Mouse (Mus musculus): Measurements from ENCODE around the gene H2al1e. TPM values are rescaled to one million over a fixed set of nuclear protein-coding genes. Genes with fewer than 3 reads are reported as not detected.

The H2al1e gene
- polyA plus RNA-seq, 1 experiment from 2014 or later: not detected

DNA sequence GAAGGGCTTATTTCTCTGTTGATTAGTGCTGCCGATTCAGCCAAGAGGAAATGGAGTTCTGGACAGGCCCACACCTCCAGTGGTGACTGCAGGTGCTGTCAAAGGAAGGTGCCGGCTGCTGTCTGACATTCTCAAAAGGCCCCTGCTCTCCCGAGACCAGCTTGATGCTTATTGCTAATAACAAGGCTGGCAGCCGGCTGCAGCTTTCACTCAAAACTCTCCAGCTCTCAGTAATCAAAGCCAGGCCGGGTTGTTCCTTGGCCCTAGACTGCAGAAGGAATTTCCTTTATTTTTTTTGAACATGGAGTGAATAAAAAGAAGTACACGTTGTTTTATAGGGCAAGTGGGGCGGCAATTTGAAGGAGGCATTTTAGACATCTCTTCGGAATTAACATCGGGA lies 34.0 kb downstream of the H2al1e start:
- 61% methylated on average over 9 of the region's 9 CpGs for WGBS
- no peak for DNase-seq (ENCODE audit: low spot score)
- no peak overlapping the region for H3K4me3 ChIP-seq (ENCODE audit: low read depth, low read length)
- ATAC-seq (replicated peaks; ENCODE audit: low FRiP score): no peak
- H3K9ac ChIP-seq (ENCODE audit: low read length): no peak overlapping the region
- no peaks in the 10 kb centered on the region for H3K9me3 ChIP-seq (ENCODE audit: control insufficient read depth, low read length)
- H3K27ac ChIP-seq (ENCODE audit: low read depth, low read length): no peak overlapping the region
- H3K4me2 ChIP-seq (ENCODE audit: low read depth, low read length, severe bottlenecking): no peak overlapping the region
- no peaks in the 10 kb centered on the region for H3K36me3 ChIP-seq (ENCODE audit: control insufficient read depth, insufficient read depth, low read length)
- no peaks in the 10 kb centered on the region for H3K4me1 ChIP-seq (replicated peaks; ENCODE audit: control insufficient read depth, insufficient read depth, low read length)
- H3K27me3 ChIP-seq (ENCODE audit: control insufficient read depth, insufficient read depth, low read length): no peaks in the 10 kb centered on the region

DNA sequence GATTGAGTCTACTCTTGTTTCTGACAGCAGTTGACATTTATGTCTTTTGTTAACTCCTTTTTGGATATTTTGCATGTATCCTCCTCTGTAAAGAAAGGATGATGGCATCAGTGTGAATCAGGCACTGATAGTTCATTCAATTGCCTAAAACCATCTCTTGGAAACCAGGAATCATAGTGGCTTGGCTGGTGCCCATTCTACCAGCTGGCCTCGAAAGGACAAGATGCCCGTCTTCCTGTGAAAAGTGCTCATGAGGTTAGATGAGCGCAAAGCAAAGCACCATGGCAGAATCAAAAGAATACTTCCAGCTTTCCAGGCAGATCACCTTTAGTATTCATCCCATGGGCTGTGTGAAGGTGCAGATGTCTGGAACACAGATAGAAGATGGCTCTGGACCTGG lies 35.0 kb downstream of the H2al1e start:
- no peak overlapping the region for H3K9ac ChIP-seq (ENCODE audit: low read length)
- no peaks in the 10 kb centered on the region for H3K27me3 ChIP-seq (ENCODE audit: control insufficient read depth, insufficient read depth, low read length)
- DNase-seq (ENCODE audit: low spot score) (no peak), ATAC-seq (replicated peaks; ENCODE audit: low FRiP score) (no peak)
- no peak overlapping the region for H3K27ac ChIP-seq (ENCODE audit: low read depth, low read length)
- WGBS: 92% methylated on average over 3 of the region's 3 CpGs
- no peak overlapping the region for H3K4me2 ChIP-seq (ENCODE audit: low read depth, low read length, severe bottlenecking)
- H3K36me3 ChIP-seq (ENCODE audit: control insufficient read depth, insufficient read depth, low read length): no peaks in the 10 kb centered on the region
- no peaks in the 10 kb centered on the region for H3K4me1 ChIP-seq (replicated peaks; ENCODE audit: control insufficient read depth, insufficient read depth, low read length)
- no peak overlapping the region for H3K4me3 ChIP-seq (ENCODE audit: low read depth, low read length)
- H3K9me3 ChIP-seq (ENCODE audit: control insufficient read depth, low read length): no peaks in the 10 kb centered on the region

DNA sequence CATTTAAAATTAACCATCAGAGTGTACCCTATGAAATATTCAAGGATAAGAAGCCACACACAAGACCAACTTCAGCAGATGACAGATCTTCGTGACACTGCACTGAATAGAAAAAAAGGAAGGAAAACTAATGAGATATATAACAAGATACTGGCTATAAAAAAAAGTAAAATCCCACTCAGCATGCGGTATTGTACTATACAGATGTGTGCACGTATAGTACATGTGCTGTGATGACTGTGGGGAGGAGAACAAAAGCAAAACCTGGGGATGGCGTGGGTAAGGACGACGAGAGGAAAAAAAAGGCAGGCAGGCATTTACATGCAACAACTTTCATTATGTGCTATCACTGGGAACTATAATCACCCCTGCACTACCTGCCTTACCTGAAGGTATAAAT lies 49.1 kb downstream of the H2al1e start:
- Histone ChIP-seq H3K4me3 (ENCODE audit: low read depth, low read length) (no peak overlapping the region), H3K36me3 (ENCODE audit: control insufficient read depth, insufficient read depth, low read length) (no peaks in the 10 kb centered on the region), H3K27ac (ENCODE audit: low read depth, low read length) (no peak overlapping the region), H3K4me2 (ENCODE audit: low read depth, low read length, severe bottlenecking) (no peak overlapping the region), H3K4me1 (replicated peaks; ENCODE audit: control insufficient read depth, insufficient read depth, low read length) (no peaks in the 10 kb centered on the region), H3K27me3 (ENCODE audit: control insufficient read depth, insufficient read depth, low read length) (no peaks in the 10 kb centered on the region), H3K9me3 (ENCODE audit: control insufficient read depth, low read length) (no peaks in the 10 kb centered on the region), H3K9ac (ENCODE audit: low read length) (no peak overlapping the region)
- DNase-seq (ENCODE audit: low spot score) (no peak), ATAC-seq (replicated peaks; ENCODE audit: low FRiP score) (no peak)
- WGBS: 87% methylated on average over 6 of the region's 6 CpGs

DNA sequence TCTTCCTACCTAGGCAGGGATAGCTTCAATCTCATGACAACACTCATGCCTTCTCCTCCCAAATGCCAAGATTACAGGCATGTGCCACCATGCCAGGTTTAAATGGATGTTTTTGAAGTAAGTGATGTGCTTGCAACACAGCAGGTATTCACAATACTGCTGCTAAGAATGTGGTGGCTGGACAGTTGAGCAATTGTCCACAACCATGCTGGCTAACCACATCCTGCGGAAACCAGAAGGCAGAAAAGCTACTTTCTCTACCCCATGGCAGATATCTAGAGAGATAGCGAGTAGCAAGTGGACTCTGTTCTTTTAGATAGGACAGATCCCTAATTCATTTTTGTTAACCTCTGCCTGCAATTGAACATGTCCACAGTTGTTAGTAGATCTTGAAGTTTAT lies 49.5 kb downstream of the H2al1e start:
- no peak overlapping the region for H3K4me3 ChIP-seq (ENCODE audit: low read depth, low read length)
- WGBS: 89% methylated on average over 2 of the region's 2 CpGs
- H3K36me3 ChIP-seq (ENCODE audit: control insufficient read depth, insufficient read depth, low read length): no peaks in the 10 kb centered on the region
- H3K4me2 ChIP-seq (ENCODE audit: low read depth, low read length, severe bottlenecking): no peak overlapping the region
- no peaks in the 10 kb centered on the region for H3K4me1 ChIP-seq (replicated peaks; ENCODE audit: control insufficient read depth, insufficient read depth, low read length)
- no peaks in the 10 kb centered on the region for H3K9me3 ChIP-seq (ENCODE audit: control insufficient read depth, low read length)
- ATAC-seq (replicated peaks; ENCODE audit: low FRiP score) (no peak), DNase-seq (ENCODE audit: low spot score) (no peak)
- no peak overlapping the region for H3K9ac ChIP-seq (ENCODE audit: low read length)
- H3K27me3 ChIP-seq (ENCODE audit: control insufficient read depth, insufficient read depth, low read length): no peaks in the 10 kb centered on the region
- no peak overlapping the region for H3K27ac ChIP-seq (ENCODE audit: low read depth, low read length)

Other genes with a start within 250 kb of the H2al1e start
- not detected in 2 replicates for gene H2al1a, start 12.7 kb upstream of the H2al1e start, polyA plus RNA-seq (2014; fragmentation: Nextera tagmentation; extraction: Ambion mirVana)
- gene H2al1b, start 9.5 kb upstream of the H2al1e start, polyA plus RNA-seq (2014; fragmentation: Nextera tagmentation; extraction: Ambion mirVana): not detected in 2 replicates
- gene H2al1c, start 6.3 kb upstream of the H2al1e start, polyA plus RNA-seq (2014; fragmentation: Nextera tagmentation; extraction: Ambion mirVana): not detected in 2 replicates
- gene H2al1d, start 3.1 kb upstream of the H2al1e start, polyA plus RNA-seq (2014; fragmentation: Nextera tagmentation; extraction: Ambion mirVana): not detected in 2 replicates
- not detected in 2 replicates for gene H2al1f, start 3.2 kb downstream of the H2al1e start, polyA plus RNA-seq (2014; fragmentation: Nextera tagmentation; extraction: Ambion mirVana)
- gene H2al1g, start 6.3 kb downstream of the H2al1e start, polyA plus RNA-seq (2014; fragmentation: Nextera tagmentation; extraction: Ambion mirVana): not detected in 2 replicates
- gene H2al1h, start 9.6 kb downstream of the H2al1e start, polyA plus RNA-seq (2014; fragmentation: Nextera tagmentation; extraction: Ambion mirVana): not detected in 2 replicates
- gene H2al1i, start 12.7 kb downstream of the H2al1e start, polyA plus RNA-seq (2014; fragmentation: Nextera tagmentation; extraction: Ambion mirVana): not detected in 2 replicates
- not detected in 2 replicates for gene H2al1j, start 15.9 kb downstream of the H2al1e start, polyA plus RNA-seq (2014; fragmentation: Nextera tagmentation; extraction: Ambion mirVana)

Data from forebrain, embryonic 11.5 days (tissue).